ENCODE assay signal across 13 mouse cellular contexts in the genomic region with DNA sequence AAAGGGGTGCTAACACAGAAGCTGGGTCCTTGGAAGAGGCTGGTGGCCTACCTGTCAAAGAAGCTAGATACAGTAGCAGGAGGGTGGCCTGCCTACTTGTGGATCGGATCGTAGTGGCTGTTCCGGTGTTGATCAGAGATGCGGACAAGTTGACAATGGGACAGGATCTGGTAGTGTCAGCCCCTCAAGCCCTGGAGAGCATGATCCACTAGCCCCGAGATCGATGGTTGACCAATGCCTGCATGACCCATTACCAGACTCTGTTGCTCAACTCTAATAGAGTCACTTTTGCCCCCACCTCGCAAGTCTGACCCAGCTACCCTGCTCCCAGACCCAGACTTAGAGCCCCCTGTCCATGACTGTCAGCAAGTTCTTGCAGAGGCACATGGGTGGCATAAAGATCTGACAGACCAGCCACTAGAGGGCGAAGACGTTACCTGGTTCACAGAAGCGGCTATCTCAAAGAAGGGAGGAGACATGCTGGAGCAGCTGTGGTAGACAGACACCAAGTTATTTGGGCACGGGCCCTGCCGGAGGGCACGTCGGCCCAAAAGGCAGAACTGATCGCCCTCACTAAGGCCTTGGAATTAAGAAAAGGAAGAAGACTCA. TPM values are rescaled to one million over a fixed set of nuclear protein-coding genes. Genes with fewer than 3 reads are reported as not detected.
DNase-seq lines count a peak whose midpoint lies in the region; ATAC-seq and TF ChIP-seq lines count a peak whose summit lies in the region.
"Not testable (repeated sequence)": the region's sequence is repeated elsewhere in the genome, so short reads cannot be mapped to it uniquely, and the experiment has no call there.
"Had no signal": no experiment of that assay in that cellular context is flagged by ENCODE, and none has a peak within 500 bp of the region (broad histone marks: within the 10 kb centered on the region; RNA-seq: fewer than 3 reads in every experiment).

No protein-coding gene starts in this region.

- H3K9me3 ChIP-seq in liver, postnatal 0 days (ENCODE audit: low read length) = not testable (repeated sequence)

- H3K9ac ChIP-seq in liver, postnatal 0 days (replicated peaks) = not testable (repeated sequence)

- TF ChIP-seq EP300 in liver, postnatal 0 days (IDR thresholded peaks at IDR 0.05; ENCODE audit: low read depth) = not testable (repeated sequence)

- H3K4me1 ChIP-seq in liver, postnatal 0 days (ENCODE audit: insufficient read depth) = not testable (repeated sequence)

- H3K36me3 ChIP-seq in liver, postnatal 0 days (replicated peaks; ENCODE audit: insufficient read depth, low read length) = not testable (repeated sequence)

- WGBS in liver, postnatal 0 days (ENCODE audit: insufficient replicate concordance) = 36% methylated on average over 11 of the region's 15 CpGs

- ATAC-seq in activated CD4-positive, CD25-positive, alpha-beta regulatory T cell, adult 4 months = peak; percentile 44
- ATAC-seq in liver, postnatal 0 days = not testable (repeated sequence)

- H3K4me3 ChIP-seq in gastrocnemius, adult 2 months; liver, postnatal 0 days (ENCODE audit: low read depth, low read length): not testable (repeated sequence)

- not testable (repeated sequence) for H3K27me3 ChIP-seq in liver, postnatal 0 days (ENCODE audit: insufficient read depth, low read length)

- intact Hi-C loops in gastrocnemius, adult 2 months (cut with DNase I) = not testable (repeated sequence)

- H3K27ac ChIP-seq in gastrocnemius, adult 2 months; liver, postnatal 0 days (ENCODE audit: low read depth): not testable (repeated sequence)

- H3K4me2 ChIP-seq in liver, postnatal 0 days (ENCODE audit: low read depth, low read length) = not testable (repeated sequence)

- peak; percentile 14 to 23 for DNase-seq in B cell, adult 2 months
- DNase-seq in cerebellum, adult 9-11 months = peak; percentile 3
- DNase-seq in gastrocnemius, adult 2 months = peak; percentile 19
- peak; percentile 43 for DNase-seq in kidney, adult 9 months
- DNase-seq in liver, postnatal 0 days = peak; percentile 33
- peak; percentile 38 for DNase-seq in retina, postnatal 1 day
- peak; percentile 61 for DNase-seq in thymus, postnatal 14 days

- peak; percentile 47 for TF ChIP-seq CTCF in gastrocnemius, adult 2 months (IDR thresholded peaks at IDR 0.05)
- TF ChIP-seq CTCF in liver, postnatal 0 days (IDR thresholded peaks at IDR 0.05; ENCODE audit: low read depth) = peak; percentile 68

RNA-seq across cellular contexts. Expression of a gene that starts 3.9 kb away (rescaled TPM):
- 10 to 100 TPM; 36.7 to 51.7 TPM for polyA plus RNA-seq in activated CD4-positive, CD25-positive, alpha-beta regulatory T cell, adult 4 months (2017; shearing (Covaris generic))
- total RNA-seq in gastrocnemius, adult 2 months (2021) = not detected
- polyA plus RNA-seq in liver, postnatal 0 days (2015; fragmentation: Nextera tagmentation; extraction: Ambion mirVana) = 0.12 TPM in 2 replicates
- total RNA-seq: left cerebral cortex, adult 18-20 months had no signal
- polyA plus RNA-seq: embryonic facial prominence, embryonic 15.5 days; hindbrain, embryonic 14.5 days had no signal

RNA-seq across cellular contexts. Expression of a gene that starts 34.0 kb away (rescaled TPM):
- polyA plus RNA-seq in activated CD4-positive, CD25-positive, alpha-beta regulatory T cell, adult 4 months (2017; shearing (Covaris generic)) = 10 to 100 TPM; 43.8 to 61.2 TPM
- total RNA-seq in gastrocnemius, adult 2 months (2021) = not detected
- polyA plus RNA-seq in liver, postnatal 0 days (2015; fragmentation: Nextera tagmentation; extraction: Ambion mirVana) = 0.51 and 0.78 TPM in 2 replicates
- total RNA-seq: gastrocnemius, postnatal 14 days; left cerebral cortex, adult 18-20 months had no signal

RNA-seq across cellular contexts. Expression of a gene that starts 51.7 kb away (rescaled TPM):
- polyA plus RNA-seq in activated CD4-positive, CD25-positive, alpha-beta regulatory T cell, adult 4 months (2017; shearing (Covaris generic)) = 1 to 10 TPM in 1 of 2 experiments, under 1 TPM in 1; 0.22 to 2.4 TPM
- under 1 TPM in 1 of 2 experiments, not detected in 1; 0.11 TPM for total RNA-seq in gastrocnemius, adult 2 months (2021)
- polyA plus RNA-seq in liver, postnatal 0 days (2015; fragmentation: Nextera tagmentation; extraction: Ambion mirVana) = 2.3 and 2.7 TPM in 2 replicates
- polyA plus RNA-seq: embryonic facial prominence, embryonic 15.5 days; hindbrain, embryonic 14.5 days; macrophage had no signal

Comparison
In these comparisons a context has a peak if more than half of its experiments do, and no peak if none do; other contexts are left out.
1. DNase-seq: peak in every context shown above with its lines; median percentile 61 in thymus, postnatal 14 days; 43 in kidney, adult 9 months; 38 in retina, postnatal 1 day; 33 in liver, postnatal 0 days; 19 in gastrocnemius, adult 2 months; 18 in B cell, adult 2 months; 3 in cerebellum, adult 9-11 months.
2. RNA of a gene that starts 3.9 kb away (polyA plus RNA-seq): 36.7 to 51.7 TPM in activated CD4-positive, CD25-positive, alpha-beta regulatory T cell, adult 4 months; 0.12 TPM in liver, postnatal 0 days; every median in the first group is over 10 times any median in the second.
3. RNA of a gene that starts 34.0 kb away (polyA plus RNA-seq): 43.8 to 61.2 TPM in activated CD4-positive, CD25-positive, alpha-beta regulatory T cell, adult 4 months; 0.51 to 0.78 TPM in liver, postnatal 0 days; every median in the first group is over 10 times any median in the second.